Mouse (Mus musculus) kidney, postnatal 10 days (tissue): ENCODE results near the gene Arhgef10l.

Experiments
- DNase-seq: peaks from one replicate; pipeline ENCODE4 v3.0.0; 2021; ENCODE audit warnings: mixed read lengths

The Arhgef10l gene

DNA sequence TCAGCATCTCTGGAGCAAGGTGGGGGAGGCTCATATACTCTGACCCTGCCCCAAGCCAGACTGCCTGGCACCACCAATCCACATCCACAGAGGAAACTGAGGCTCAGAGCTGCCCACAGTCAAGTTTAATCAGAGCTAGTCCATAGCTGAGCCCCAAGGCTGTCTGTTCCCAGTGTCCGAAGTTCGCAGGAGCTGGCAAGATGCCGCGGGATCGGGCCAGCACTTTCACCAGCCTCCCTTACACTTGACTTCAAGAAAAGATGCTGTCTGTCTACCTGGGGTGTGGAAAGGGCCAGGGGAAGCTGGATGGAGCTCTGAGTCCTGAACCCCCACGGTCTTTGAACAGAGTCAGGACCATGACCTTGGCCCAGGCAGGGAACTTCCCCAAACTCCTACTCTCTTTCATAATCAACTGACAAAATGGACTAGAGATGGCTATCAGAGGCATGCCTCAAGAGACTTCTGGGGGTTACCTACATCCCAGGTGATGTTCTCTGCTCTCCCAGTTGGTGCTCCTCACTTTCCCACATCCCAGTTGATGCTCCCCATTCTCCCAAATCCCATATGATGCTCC, 34.4 kb downstream of the Arhgef10l start:
- DNase-seq = peak; percentile 75

DNA sequence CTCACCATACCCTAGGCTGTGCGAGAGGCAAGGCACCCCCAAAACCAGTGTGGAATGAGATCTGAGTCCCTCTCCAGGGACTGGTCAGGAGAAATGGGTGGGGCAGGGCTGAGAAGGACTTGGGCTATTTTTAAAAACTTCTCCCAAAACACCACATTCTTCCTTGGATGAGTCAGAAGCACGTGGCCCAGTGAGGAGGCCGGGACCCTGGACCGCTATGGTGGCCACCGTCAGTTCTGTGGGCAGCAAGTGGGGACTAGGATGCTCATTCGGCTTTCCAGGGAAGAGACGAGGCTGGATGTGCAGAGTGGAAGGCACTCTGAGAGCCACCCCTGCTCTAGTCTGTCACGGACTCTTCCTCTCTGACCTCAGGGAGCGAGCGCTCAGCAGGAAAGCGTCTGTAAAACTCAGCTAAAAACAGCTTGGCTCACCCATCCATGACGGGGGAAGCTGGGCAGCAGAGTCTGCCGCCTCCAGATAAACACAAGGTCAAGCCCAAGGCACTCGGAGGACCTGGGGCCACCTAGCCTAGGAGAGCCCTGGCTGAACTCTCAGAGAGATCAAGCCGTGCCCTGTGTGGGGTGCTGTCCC, 35.1 kb downstream of the Arhgef10l start:
- peak; percentile 81 for DNase-seq

DNA sequence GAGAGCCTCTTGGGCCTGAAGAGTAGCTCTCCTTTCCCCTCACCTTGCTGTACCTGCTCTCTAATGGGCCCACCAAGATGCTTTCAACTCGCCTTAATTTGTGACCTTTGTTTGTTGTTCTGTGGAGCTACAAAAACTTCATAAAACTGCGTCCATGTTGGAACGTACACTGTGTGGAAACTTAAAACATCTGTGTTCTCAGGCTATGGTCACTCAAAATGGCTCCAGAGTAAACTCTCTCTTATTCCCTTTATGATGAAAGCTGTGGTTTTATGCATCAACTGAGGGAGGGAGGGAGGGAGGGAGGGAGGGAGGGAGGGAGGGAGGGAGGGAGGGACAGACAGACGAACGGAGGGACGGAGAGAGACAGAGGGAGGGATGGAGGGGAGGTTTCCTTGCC, 35.7 kb downstream of the Arhgef10l start:
- DNase-seq = no peak

DNA sequence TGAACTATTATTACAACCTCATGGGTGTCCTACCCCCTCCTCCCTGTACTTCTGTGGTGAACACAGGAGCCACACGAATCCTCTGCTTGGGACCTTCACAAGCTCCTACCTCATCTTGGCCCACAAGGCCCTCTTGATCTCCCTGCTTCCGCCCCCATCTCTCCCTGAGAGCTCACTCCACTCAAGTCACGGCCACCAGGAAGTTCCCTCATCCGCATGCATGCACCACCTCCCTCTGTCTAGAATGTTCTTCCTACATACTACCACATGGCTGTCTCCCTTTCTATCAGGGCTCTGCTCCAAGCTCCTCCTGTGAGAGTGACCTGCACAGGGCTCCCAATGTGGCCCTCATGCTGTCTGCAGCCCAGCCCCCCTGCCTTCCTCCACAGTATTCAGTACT, 36.8 kb downstream of the Arhgef10l start:
- DNase-seq = peak; percentile 45

DNA sequence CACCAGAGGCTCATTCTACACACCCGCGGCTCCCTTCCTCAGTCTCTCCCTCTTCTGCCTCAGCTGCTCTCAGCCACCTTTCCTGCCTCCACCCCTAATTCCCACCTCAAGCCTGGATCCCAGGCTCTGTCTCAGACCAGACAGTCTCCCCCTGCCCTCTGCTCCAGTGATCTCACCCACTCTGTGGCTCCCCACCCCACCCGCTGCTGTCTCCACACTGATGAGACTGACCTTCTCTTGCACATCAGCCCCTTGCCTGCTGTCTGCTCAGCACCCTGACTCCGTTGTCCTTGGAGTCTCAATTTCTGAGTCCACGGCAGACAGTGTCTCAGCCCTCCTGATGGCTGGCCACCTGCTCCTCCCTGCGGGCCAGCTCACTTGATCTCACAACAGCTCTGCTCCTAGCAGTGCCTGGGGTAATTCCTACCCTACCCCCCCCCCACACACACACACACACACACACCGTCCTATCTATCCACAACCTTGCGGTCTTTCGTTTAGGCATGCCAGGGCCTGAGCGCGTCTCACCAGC, 37.3 kb downstream of the Arhgef10l start:
- no peak for DNase-seq

DNA sequence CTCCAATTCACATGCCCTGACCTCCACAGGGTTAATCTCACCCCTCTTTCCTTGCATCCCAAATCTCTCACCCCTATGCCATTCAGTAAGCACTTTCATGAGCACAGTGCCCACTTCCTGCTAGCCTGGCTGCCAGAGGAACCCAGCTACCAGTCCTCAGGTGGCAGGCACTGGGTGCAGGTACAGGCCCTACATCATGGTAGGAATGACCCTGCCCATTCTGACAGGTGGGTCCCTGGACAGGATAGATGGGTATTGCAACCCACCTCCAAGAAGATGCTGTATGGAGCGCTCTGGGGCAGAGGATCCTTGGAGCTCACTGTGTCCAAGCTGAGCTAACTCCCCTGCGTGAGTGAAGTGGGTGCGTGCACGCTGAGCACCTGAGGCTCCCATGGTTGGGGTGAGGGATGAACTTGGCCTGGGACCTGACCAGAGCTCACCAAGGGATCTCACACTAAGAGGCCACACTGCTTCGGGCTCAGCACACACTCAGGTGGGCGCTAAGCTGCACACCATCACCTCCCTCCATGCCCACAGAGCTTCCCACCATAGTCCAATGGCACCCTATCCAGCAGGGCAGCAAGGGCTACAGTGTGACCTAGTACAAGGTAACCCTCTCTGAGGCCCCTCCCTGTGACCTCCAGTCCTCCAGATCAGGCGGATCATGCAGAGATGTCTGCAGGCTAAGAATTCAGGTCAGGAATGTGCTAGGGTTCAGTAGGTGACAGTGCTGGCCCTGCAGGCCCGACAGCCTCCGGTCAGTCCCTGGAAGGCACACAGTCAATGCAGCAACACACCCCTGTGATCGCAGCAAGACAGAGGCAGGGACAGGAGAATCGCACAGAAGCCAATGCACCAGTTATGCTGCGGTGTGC, 39.9 kb downstream of the Arhgef10l start:
- no peak for DNase-seq

DNA sequence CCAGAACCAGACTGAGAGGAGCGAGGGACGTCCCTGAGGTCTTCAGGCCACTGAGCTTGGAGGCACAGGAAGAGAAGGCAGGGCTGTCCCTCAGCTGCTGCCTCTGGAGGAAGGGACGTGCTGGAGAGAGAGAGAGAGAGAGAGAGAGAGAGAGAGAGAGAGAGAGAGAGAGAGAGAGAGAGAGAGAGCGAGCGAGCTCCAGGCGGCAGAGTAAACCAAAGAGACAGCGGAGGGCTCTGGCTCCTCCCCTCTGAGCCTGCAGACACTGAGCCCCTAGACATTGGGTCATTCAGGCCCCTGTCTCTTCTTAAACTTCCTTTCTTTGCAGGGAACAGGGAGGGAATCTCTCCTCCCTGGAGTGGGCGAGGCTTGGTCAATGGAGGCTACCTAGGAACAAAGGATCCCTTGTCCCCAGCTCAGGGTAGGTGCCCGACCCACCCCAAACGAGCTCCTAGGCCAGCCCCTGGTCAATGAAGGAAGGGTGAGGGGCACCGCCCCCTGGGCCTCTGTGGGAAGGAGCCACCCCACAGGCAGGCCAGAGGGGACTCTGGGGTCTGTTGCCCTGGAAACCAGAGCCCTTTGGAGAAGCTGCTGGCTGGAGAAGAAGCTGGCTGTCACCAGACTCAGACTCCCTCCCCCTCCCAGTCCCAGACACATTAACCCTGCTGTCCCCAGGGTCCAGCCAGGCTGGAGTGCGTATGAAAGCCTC, 41.2 kb downstream of the Arhgef10l start:
- peak; percentile 86 for DNase-seq

DNA sequence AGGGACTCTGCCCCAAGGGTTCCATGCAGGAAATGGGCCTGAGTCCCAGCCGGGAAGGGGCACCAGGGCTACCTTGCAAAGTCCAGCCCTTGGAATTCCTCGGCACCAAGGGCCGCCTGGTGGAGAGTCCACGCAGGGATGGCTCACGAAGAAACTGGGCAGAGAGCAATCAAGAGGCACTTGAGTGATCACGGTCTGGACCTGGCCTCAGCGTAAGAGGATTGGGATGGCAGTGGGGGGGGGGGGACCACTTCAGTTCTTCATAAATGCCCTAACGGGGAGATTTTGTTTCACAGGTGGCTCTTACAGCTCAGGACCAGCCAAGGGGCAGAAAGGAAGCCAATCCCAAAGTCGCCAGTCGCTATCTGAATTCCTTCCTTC, 41.7 kb downstream of the Arhgef10l start:
- peak; percentile 76 for DNase-seq

DNA sequence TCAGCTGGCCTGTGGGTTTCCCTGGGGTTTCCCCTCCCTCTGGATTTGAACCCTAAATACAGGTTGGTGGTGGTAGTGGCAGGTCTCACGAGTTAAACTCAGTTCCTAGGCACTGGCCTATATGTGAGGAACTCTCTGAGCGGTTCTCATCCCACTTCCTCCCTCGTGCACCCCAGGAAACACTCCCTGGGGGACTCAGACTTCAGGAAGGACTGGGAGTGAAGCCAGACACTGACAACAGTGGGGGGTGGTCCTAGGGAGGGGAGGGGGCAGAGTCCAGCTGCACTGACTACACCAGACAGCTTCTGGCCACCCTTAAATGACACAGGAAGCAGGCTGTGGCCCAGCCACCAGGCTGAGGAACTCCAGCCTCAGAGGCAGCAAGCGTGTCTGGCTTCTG, 43.0 kb downstream of the Arhgef10l start:
- DNase-seq = peak; percentile 86

DNA sequence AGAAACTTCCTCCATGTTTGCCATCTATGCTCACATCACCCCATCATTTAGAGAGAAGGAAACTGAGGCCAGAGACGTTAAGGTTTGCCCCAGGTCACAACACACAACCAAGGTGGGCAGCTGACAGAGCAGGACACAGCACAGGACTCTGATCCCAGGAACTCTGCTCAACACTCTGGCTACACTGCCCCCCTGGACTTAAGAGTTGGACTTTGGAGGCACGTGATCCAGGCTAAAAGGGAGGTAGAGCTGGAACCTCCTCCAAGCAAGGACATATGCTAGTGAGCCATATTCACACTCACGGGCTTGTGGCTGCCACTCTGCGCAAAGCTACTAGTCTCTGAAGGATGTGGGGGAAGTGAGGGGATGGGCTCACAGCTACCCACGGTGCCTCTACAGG, 45.3 kb downstream of the Arhgef10l start:
- DNase-seq = peak; percentile 68

DNA sequence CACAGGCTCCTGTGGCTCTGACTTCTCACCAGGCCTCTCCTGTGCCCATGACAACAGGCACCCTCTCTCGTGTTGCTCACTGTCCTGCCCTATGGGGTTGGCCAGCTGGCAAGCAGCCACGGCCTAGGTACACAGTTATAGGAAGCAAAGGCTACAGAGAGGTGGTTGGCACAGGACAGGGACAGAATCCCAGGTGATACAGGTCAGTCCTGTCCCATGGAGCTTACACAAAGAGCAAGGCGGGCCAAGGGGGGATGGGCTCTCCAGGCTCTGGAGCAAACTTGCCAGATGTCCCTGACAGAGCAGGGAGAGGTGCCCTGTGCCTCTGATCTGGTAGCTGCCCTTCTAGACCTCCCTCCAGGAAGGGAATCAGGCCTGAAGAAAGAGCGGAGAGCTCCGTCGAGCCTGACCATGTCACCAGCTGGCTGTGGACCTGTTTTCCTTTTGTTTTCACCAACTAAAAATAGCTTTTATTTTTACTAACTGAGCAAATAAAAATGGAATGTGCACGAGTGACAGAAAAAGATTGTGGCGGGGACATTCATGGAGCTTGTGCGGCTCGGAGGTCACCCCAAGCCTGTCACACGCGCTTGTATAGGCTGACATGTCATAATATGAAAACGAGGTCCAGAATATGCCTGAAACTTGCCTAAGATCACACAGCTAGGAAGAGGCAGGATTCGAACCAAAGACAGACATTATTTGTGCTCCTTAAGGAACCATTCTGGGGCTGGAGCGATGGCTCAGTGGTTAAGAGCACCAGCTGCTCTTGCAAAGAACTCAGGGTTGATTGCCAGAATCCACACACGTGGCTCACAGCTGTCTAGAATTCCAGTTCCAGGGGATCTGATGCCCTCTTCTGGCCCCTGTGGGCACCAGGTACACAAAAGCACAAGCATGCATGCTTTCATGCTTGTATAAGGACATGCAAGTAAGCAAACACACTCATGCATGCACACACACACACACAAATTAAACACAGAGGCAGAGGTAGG, 48.1 kb downstream of the Arhgef10l start:
- DNase-seq = peak; percentile 78

DNA sequence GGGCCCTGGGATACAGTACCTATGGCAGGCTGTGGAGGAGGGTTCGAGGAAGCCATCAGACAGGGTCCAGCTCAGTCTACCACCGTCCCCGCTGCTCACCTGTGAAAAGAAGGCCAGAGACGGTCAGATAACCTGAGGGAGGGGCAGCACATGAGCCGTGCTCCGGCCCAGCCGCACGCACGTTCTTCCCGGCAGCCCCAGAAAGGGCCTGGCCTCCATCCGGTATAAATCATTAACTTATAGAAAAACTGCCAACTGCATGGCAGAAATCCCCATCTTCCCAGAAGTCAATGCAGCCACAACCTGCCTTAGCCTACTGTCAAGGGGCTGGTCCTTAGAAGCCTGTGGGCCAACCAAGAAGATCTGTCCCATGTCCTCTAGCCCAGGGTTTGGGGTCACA, 48.9 kb downstream of the Arhgef10l start:
- DNase-seq = peak; percentile 55

DNA sequence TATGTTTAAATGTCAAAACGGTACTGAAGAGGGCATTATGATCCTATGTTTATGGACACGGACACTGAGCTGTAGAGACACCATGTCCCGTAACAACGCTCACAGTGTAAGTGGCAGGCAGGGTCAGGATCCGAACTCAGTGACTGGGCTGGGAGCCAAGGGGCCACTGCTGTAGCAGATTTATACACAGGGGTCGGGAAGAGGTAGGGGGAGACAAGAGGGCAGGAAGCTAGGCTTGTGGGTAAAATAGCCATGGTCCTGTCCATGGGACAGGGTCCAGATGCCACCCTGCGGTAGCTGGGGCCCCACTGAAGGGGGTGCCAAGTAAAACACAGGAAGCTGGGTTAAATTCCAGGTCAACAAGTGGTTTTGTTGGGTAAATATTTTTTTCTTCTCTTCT, 49.6 kb downstream of the Arhgef10l start:
- DNase-seq = peak; percentile 64

DNA sequence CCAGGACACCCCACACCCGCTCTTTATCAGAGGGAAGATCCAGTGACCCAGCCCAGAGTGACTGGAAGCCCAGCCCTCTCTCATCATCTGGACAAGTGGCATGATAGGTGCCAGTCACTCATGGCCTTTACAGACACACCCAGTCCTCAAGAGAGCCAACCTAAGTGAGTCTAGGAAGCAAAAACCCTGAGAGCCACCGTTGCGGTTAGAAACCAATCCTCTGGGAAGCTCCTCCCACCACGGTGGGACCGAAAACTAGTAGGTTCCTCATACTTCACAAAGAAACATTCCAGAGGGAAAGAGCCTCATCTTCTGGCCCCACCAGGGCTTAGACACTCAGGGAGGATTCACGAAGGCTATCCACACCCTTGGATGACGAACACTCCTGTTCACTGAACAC, 50.0 kb downstream of the Arhgef10l start:
- no peak for DNase-seq

DNA sequence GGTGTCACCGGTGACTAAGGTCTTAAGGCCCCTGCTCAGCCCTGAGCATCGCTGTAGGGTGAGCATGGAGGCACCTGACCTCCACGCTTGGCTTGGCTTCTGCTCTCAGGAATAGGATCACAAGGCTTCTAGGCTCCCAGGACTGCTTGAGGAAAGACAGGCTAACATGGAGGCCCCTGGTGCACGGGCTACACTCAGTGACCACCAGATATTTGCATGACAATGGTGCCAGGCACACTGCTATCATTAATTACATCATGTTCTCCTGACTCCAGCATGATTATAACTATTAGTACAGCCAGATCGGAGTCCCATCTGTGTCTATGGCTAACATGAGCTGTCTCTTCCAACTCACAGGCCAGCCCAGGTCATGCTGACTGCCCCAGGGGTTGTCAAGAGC, 51.3 kb downstream of the Arhgef10l start:
- no peak for DNase-seq

DNA sequence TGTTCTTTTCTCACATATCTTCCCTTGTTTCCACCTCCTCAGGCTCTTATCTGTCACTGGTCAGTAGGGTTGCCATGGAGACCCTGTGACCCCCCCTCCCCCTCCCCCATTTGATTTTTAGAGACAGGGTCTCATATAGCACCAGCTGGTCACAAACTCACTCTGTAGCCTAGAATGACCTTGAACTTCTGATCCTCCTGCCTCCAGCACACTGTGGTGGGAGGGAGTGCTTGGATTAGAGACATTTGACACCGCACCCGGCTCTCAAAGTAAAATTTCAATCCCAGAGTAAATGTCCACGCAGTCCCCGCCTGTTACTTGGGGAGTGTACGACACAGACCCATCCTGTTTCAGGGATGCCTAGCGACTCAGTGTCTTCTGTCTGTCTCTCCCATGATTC, 51.7 kb downstream of the Arhgef10l start:
- no peak for DNase-seq

DNA sequence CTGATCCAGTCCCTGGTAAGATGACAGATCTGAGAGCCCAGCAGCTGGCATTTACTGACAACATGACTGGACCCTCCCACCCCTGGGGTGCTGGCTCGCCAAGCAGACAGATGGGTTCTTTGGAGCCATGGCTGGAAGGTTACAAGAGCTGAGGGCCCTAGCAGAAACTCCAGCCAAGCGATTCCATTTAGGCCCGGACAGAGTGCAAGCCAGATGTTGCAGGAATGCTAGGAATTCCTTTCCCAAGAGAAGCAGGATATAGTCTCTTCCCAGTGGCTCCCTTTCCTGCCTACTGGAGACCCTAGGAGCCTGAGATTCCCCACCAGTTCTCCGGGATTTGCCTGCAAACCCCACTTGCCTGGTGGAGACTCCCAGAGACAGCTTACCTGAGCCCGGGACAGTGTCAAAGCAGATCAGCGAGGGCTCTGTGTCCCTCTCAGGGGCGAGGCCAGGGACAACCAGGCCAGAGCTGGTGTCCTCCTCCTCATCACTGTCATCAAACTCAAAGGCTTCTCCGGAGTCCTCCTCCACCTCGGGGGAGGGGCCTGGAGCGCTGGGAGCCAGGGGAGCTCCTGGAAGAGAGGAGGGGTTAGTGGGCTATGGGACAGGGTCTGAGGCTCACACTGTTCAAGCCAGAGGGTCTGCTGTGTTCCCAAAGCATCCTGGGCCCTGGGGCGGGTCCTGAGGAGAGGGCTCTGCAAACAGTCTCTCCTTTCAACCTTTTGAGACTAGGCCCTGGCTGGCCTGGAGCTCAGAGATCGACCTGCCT, 54.8 kb downstream of the Arhgef10l start:
- DNase-seq = peak; percentile 56

DNA sequence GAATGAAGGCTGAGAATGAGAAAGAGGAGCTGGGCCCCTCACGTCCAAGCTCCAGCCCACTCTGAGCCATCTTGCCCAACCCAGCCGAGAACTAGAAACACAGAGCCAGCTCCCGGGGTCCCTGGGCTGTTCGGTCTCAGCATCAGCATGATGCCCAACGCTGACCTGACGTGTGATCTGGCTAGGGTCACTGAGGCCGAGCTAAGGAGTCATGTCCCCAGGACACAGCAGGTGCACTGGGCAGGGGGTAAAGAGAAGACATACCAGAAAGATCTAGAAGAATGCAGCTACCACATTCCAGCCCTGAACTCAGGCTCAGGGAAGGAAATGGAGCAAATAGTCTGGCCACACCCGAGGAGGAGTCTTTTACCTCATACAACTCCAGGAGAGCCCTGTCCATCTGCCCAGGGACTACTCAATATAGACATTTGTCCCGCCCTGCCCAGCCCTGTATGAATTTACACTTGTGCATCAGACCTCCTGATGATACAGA, 57.5 kb downstream of the Arhgef10l start:
- DNase-seq = no peak

DNA sequence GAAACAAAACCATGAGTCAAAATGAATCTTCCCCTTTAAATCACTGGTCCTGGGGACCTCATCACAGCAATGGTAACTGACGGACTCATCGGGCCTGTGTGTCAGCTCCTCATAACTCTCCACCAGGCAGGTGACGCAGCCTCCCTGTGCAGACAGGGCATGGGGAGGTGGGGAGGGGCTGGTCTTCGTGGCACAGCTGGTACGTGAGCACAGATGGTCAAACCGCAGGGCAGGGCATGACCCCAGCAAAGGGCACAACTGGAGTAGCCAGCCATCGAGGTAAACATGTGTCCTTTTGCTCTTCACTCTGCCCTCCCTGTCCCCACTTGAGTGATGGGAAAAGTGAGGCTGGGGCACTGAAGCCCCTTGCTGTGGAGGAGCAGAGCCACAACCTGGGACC, 59.0 kb downstream of the Arhgef10l start:
- no peak for DNase-seq

DNA sequence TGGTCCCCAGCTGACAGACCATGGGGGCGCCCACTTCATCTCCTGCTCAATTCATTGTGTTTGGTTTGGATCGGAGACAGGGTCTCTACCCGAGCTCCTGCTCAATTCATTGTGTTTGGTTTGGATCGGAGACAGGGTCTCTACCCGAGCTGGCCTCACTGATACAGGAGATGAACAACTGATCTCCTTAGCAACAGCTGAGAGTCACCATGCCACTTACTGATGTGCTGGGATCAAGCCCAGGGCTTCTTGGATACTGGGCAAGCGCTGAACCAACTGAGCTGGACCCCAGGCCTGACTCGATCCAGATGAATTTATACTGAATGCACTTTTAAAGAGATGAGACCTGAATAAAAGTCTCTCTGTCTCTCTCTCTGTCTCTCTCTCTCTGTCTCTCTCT, 59.6 kb downstream of the Arhgef10l start:
- DNase-seq = no peak

DNA sequence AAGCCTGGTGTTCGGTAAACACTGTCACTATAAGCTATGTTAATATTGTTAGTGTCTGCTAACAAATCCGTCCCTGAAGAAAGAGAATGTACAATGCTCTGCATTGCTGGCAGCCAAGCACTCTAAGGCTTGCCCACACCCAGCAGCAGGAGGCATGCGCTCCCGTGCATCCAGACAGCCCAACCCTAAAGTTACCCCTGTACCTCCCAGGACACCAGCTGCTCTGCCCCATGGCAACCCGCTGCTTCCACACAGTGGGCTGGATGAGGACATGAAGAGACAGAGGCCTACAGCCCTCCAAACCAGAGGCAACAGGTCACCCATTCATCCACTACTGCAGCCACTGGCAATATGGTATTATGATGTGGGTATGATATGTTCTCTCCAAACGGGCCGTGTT, 60.0 kb downstream of the Arhgef10l start:
- DNase-seq = no peak
